Mouse (Mus musculus) monocyte, adult 5-6 weeks (primary cell): ENCODE measurements around the gene Slc5a3. TPM values are rescaled to one million over a fixed set of nuclear protein-coding genes. Genes with fewer than 3 reads are reported as not detected.
"Not testable (repeated sequence)": the region's sequence is repeated elsewhere in the genome, so short reads cannot be mapped to it uniquely, and the experiment has no call there.

Experiments used
- ATAC-seq: fragments of 153-309, 156-312 bp; replicated peaks from 2 replicates; pipeline ENCODE4 v1.8.0; 2017; ENCODE audit warnings: mild to moderate bottlenecking; ENCODE audit not compliant: low TSS enrichment, insufficient number of reproducible peaks, severe bottlenecking, poor library complexity, low FRiP score
- total RNA-seq: library from RNA; stranded (forward); fragments of 200-1000, 200-491, 200-594 nt; gene quantifications from 3 replicates; pipeline ENCODE4 v1.2.3, GENCODE M21; 2017

The Slc5a3 gene
- total RNA-seq, 1 experiment from 2014 or later: 1.6 TPM

DNA sequence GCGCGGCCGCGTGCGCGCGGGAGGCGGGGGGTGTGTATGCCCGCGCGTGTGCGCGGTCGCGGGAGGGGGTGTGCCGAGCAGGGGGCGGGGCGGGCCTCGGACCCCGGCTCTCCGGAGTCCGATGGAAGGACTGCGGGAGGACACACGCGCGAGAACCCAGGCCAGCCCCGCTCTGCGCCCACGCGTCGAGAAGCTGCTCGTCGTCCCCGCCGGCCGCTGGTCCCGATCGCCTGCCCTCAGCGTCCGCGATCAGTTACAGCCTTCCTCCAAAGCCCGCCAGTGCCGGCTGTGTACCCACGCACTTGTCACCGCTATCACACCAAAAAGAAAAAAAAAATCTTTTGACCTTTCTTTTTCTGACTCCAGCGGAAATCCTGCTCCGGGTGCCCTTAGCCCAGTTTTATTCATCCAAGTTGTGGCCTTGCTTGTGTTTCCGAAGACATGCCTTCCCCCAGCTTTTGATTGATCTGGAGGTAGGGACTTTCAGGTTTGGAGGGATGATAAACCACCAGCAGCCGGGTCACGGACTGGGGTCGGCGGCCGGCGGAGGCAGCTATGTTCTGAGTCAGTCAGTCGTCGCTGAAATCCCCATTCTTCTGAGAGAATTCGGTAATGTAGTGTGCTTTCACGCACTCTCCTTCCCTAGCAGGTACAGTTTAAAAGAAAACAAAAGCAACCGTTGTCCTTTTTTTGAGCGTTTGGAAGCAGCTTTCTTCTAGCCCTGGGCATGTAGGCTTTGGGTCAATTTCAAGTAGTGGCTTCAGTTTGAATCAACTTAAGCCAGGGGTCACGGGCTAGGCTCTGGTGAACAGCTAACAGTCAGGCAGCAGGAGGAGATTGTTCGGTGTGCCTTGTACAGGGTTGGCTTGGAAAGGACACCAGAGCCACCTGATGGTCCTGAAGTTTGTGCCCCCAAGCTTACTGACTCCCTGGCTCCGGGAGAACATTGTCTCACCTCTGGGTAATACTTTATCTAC, 810 bp downstream of the Slc5a3 start:
- no peak for ATAC-seq

DNA sequence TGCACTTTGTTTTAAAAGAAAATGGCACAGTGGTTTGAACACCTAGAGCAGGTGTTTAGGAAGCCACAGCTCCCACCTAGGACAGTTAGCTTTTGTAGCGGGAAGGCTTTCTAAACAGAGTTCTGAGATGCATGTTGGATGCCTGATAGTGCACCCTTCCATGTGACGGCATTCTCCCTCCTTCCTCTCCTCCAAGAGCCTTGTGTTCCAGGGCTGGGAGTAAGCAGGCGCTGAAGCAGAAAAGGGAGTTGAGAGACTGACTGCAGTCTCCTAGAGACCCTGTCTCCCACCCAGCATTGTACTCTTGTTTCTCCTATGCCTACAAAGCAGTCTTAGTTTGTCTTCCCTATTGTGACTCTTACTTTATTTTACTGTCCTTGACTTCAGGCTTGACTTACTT, 2.1 kb downstream of the Slc5a3 start:
- no peak for ATAC-seq

DNA sequence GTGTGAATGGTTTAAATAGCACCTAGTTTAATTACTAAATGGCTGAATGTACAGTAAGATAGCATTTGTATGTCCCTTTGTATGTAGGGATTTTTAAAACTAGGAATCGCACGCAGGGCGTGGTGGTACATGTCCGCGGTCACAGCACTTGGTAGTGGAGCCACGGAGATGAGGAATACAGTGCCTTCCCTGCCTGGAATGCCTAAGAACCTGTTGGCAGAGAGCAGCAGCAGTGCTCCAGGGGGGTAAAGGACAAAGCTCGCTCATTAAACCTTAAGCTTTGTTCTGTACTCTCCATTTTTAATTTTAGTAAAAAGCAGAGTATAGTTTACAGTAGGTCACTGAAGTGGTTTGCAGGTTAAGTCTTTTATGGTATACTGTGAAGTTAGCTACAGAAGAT, 3.5 kb downstream of the Slc5a3 start:
- ATAC-seq: no peak

DNA sequence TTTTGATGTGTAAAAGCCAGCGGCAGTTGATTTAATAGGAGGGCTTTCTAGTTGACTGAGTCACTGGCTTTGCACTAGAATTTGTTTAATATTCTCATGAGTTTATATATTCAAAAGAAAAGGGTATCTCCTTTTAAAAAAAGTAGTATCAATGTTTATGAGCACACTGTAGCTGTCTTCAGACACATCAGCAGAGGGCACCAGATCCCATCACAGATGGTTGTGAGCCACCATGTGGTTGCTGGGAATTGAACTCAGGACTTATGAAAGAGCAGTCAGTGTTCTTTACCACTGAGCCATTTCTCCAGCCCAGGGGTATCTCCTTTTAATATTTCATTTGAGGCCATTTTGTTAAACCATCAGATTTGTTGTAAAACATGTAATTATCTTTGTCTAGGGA, 4.7 kb downstream of the Slc5a3 start:
- ATAC-seq: no peak

DNA sequence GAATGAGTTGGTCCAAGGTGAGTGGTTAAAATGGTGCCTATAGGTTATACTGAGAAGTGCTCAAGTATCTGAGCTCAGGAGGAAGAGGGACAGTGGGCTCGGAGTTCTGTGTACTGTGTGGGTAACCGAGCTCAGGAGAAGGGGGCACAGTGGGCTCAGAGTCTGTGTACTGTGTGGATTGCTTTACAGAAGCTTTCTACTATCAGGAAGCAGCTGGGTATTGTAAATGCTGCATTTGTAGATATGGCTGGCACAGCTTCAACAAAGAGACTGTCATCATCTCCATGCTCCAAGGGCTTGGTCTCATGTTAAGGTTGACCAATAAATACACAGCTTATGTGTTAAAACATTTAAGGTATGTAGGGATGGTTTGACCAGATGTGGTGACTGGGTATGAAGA, 6.7 kb downstream of the Slc5a3 start:
- no peak for ATAC-seq

DNA sequence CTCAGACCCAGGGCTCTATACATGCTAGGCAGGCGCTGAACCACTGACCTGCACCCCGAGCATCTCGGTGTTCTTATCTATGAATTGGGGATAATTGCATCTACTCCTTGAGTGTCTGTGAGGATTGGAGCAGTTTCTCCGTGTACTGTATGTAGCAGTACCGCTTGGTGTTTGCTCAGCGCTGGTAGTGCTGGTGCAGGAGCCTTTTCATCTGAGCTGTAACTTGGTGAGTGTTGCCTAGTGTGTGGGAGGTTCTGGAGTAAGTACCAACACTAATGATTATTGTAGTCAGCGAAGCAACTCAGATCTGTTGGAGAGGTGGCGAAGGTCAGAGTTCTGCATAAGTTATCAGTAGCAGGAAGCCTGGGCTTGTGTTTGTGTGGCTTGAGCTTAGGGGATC, 12.2 kb downstream of the Slc5a3 start:
- ATAC-seq: no peak

DNA sequence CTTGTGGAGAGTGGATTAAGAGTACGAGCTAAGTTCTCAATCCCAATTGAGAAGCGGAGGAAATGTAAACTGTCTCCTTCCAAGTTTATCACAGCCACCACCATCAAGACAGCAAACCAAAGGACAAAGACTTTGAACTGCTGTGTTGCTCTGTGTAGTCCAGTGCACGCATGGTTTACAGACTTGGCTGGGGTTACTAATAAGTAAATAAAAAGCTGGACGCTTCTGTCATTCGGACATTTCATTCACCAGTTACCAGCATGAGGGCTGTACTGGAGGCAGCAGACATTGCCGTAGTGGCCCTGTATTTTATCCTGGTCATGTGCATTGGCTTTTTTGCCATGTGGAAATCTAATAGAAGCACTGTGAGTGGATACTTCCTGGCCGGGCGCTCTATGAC, 18.7 kb downstream of the Slc5a3 start:
- ATAC-seq: no peak

DNA sequence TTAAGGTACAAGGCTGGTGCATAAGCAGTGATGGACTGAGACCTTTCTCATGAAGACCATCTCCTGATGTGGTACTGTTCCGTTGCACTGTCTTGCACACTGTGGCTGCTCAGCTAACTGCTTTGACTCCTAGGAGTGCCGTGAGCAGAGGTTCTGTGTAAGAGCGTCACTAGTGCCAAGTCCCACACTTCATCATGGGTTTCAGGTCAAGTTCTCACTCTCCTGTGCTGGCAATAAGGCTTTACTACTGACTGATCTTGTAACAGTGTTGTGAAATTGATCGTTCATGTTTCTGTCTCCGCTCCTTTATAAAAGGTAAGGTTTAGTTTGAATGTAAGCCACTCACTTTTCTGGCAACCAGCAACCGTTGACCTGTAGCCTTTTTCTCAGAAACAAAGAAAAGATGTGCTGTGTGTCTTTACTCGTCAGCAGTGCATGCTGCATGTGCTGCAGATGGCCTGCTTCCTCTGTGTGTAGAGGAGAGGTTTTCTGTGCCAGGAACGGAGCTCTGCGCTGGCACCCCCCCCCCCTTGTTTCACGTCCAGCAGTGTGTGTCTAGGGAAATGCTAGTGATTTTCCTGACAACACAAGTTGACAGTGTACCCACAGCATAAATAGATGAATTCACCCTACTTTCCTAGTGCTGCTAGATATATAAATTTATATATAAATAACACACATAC, 25.8 kb downstream of the Slc5a3 start:
- ATAC-seq: no peak

DNA sequence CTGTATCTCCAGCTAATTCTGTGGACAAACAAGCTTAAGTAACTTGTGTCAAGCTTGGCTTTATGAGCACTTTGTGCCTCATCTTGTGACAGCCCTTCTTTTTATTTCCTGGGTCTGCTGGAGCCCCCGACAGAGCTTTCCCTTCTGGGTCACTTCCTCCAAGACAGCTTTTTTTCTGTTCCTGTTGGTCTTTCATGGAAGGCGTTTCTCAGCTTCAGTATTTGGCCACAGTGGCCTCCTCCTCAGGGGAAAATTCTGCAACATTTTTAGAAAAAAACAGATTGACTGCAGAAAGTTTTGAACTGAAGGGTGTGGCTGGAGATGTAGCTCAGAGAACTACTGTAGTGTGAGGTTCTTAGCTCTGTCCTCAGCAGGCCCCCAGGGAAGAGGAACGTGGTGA, 31.1 kb downstream of the Slc5a3 start:
- ATAC-seq: no peak

DNA sequence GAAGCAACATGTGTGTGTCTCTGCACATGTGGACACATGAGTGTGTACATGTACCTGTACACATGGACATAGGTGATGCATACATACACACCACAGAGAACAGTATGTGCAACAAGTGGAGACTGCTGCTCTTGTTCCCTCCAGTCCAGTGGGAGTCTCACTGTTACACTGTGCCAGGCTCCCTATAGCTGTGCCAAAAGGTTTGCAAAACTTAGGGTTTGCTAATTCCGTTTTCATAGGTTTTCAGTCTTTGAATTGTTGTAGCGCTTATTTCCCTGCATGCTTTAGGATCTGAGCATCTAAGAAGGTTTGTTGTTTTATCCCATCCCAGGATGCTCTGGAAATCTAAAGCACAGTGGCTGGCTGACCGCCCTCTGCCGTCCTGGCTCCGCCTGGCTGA, 33.8 kb downstream of the Slc5a3 start:
- no peak for ATAC-seq

DNA sequence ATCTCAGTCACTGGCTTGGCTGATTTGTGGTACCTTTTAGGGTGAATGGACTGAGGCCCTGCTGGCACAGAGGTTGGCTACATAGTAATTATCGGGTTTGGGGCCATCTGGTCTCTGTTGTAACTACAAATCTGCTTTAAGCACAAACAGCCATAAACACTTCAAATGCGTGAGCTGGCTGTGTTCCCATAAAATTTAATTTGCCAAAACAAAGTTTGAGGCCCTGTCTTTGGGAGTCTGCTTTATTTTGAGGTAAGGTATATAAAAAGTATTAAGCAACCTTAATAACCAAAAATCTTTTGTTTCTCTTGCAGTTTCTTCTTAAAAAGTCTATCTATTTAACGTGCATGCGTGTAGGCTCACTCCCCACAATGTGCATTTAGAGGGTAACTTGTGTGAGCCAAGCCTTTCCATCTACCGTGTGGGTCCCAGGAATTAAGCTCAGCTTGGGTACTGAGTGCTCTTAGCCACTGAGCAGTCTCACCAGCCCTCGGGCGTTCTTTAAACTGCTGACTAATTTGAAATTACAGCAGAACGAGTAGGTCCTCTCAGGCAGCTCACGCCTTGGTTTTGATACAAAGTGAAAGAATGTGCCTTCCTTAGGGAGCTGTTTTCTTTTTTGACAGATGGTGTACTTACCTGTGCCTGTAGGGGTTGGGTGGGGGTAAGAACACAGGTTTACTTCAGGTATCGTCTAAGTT, 40.4 kb downstream of the Slc5a3 start:
- no peak for ATAC-seq

DNA sequence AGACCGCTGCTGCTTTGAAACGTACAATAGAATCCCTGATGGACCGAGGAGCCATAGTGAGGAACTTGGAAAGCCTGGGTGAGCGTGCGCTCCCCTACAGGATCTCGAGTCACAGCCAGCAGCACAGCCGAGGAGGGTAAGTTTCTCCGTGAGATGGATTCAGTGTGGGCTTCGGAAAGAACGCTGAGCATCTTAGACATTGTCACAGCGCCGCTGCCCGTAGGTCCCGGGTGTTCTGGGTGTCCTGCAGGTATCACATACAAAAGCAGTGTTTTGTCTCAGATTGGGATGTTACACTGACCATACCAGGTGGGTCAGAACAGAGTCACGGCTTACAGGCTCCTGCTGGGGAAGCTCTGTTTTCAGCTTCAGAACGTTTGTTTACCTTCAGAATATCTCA, 41.5 kb downstream of the Slc5a3 start:
- no peak for ATAC-seq

DNA sequence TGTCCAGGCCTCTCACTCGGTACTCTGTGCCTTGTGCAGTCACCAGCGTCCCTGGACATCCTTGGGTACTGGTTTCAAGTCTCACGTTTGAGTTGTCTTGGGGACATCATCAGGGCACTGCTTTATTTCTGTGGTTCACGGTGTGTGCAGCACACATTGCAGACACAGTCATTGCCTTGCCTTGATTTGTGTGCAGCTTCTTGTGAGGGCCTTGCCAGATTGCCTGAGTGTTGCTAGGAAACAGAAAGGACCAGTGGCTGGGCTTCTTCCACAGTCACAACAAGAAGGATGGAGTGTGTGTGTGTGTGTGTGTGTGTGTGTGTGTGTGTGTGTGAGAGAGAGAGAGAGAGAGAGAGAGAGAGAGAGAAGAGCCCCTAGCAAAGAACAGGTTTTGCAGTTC, 42.0 kb downstream of the Slc5a3 start:
- no peak for ATAC-seq

DNA sequence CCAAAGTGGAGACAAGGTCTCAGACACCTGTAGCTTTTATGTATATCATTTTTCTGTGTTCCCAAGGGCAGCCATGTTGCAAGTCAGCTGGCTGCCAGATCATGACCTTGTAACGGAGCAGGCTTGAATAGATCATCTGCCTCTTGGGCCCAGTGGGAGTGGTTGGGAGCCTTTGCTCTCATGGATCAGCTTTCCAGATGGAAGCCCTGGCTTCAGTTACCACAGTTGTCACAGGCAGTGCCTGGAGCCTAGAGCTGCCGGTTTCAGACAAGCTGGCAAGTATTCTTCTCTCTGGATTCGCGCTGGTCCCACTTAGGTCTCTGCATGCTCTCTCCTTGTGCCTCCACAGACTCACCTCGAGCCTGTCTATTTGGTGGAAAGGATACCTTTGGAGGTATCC, 44.0 kb downstream of the Slc5a3 start:
- ATAC-seq: no peak

DNA sequence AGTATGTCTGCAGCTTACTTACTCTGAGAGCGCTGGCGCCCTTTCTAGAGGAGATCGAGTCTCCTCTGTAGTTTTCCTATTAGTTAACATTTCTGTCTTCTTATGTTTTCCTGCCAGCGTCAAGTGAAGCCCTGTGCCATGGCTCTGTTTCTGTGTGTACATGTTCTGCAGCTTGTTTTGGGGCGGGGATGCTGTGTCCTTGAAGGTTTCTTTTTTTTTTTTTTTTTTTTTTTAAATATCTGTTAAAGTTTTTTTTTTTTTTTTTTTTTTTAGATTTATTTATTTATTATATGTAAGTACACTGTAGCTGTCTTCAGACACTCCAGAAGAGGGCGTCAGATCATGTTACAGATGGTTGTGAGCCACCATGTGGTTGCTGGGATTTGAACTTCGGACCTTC, 44.8 kb downstream of the Slc5a3 start:
- not testable (repeated sequence) for ATAC-seq

DNA sequence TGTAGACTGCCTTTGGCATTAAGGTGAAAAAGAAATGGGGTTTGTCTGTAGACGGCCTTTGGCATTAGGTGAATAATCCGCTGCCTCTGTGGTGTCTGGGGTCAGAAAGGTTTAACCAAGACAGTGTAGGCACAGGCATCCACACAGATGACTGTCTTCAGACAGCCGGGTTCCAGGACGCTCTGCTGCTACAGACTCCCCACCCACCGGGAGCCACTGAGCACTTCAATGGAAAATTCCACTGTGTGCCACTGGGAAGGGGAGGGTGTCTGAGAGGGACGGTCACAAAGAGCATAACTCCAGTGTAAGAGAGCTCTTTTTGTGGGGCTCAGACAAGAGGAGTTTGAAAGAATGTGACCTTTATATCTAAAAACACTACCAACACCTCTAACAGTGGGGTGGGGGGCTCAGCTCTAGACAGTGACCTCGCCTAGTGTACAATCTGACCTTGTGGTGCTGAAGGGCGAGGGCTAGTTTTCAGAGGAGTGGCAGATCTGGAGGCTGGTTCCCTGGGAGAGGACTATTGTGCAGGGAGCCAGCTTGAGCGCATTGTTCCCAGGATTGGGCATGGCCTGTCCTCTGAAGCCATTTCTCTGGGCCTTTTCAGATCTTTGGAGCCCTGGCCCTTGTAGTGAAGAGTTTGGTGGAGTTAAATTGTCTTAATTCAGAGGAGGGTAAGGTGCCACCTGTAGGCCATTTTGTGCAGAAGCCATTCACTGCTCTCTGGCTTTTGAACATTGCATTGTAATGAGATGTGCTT, 45.6 kb downstream of the Slc5a3 start:
- ATAC-seq: no peak

DNA sequence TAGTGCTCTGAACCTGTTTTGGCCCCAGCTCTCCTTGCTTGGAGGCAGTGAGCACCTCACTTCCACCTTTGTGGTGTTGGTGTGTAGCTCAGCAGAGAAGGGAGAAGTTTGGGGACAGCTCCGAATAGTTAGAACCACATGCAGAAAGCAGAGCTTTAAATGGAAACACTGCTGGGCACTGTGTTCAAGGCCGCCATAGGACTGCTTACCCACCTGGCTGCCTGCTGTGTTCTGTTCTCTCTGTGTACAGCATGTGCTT, 46.1 kb downstream of the Slc5a3 start:
- no peak for ATAC-seq

DNA sequence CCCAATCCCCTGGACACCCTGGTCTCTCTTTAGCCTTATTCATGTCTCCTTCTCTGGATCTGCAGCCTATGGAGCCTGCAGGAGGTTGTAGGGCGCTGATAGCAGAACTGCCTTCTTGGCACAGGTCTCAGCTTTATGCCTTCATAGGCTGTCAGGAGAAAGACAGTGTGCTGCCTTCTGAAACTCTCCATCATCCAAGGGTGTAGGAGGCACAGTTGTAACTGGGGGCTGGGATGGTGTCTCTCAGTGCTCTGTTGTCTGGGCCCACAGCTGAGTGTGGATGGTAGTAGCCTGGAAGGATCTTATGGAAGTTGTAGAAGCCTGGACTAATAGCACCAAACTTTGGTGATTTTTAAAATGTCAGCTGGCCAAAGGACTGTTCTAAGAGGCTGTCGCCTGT, 46.8 kb downstream of the Slc5a3 start:
- ATAC-seq: no peak

DNA sequence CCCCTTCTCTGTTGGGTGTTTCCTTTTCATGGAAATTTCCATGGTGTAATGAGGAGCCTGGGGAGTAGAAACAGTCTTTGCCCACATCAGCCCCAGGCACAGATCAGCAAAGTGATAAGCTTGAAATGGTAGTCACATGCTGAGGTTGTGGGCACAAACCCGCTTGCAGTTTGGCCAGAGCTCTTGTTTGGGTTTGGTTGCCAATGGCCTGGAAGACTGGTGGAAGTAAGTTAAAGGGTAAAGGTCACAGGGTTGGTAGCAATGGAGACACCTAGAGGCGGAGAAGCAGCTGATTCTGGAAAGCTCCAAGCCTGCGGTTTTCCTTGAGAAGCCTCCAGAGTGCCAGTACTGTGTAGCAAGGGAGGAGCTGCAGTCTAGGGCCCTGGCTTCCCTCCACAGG, 47.5 kb downstream of the Slc5a3 start:
- ATAC-seq: no peak
